12 mouse cellular contexts compared by ENCODE assay signal in the genomic region with DNA sequence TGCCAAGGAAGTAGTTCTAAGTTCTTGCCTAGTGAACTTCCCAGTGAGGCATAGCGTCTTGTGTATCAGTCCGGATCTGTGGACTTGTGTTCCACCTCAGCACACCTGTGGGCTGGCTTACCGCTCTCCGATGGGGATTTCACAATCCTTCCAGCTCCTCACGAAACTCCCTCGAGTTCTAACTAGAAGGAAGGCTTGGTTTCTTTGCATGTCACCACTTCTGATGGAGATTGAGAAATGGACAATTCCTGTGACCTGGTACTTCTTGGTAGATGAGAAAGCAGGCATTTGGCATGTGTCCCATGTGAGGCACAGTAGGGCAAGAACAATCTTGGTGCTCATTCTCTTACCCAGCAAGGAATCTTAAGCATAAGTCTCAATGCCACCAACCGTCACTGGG.
DNase-seq lines count a peak whose midpoint lies in the region; ATAC-seq and TF ChIP-seq lines count a peak whose summit lies in the region.
"Had no signal": no experiment of that assay in that cellular context is flagged by ENCODE, and none has a peak within 500 bp of the region (broad histone marks: within the 10 kb centered on the region; RNA-seq: fewer than 3 reads in every experiment).

No protein-coding gene starts in this region.

- WGBS in lung, postnatal 0 days, result 83% methylated on average over 7 of the region's 7 CpGs
- 96% methylated on average over 7 of the region's 7 CpGs for WGBS in hindbrain, embryonic 16.5 days

- peak; percentile 62 for ATAC-seq in lung, postnatal 0 days
- ATAC-seq in Patski, result peak; percentile 26
- ATAC-seq in hindbrain, embryonic 16.5 days, result no peak

- no peak; the same call in 1 of the 2 replicates for TF ChIP-seq EP300 in lung, postnatal 0 days (IDR thresholded peaks at IDR 0.05)

- no peak for TF ChIP-seq CTCF in lung, postnatal 0 days (IDR thresholded peaks at IDR 0.05)
- no peak for TF ChIP-seq CTCF in Patski (IDR thresholded peaks at IDR 0.05)

- CTCF ChIA-PET in Patski (lab: Charles Lee), result interaction anchor here (0.6 to 2.8 kb wide), 18 partner anchors 8 to 353 kb away, joined by 3 to 22 read pairs (median 4); no protein-coding TSS in a partner anchor

- no peak overlapping the region for H3K27ac ChIP-seq in lung, postnatal 0 days (ENCODE audit: low read length)
- H3K27ac ChIP-seq in hindbrain, embryonic 16.5 days (ENCODE audit: low read depth, low read length), result no peak overlapping the region
- H3K27ac ChIP-seq: embryonic facial prominence, embryonic 12.5 days; forebrain, embryonic 10.5 days; forebrain, embryonic 12.5 days had no signal

- no peaks in the 10 kb centered on the region for H3K4me1 ChIP-seq in lung, postnatal 0 days (ENCODE audit: insufficient read depth, low read depth, low read length)
- H3K4me1 ChIP-seq in hindbrain, embryonic 16.5 days (ENCODE audit: control insufficient read depth, insufficient read depth, low read depth, low read length), result no peaks in the 10 kb centered on the region
- H3K4me1 ChIP-seq: embryonic facial prominence, embryonic 12.5 days; forebrain, embryonic 10.5 days; forebrain, embryonic 12.5 days had no signal

- H3K9me3 ChIP-seq in lung, postnatal 0 days (ENCODE audit: low read length), result no peaks in the 10 kb centered on the region
- no peaks in the 10 kb centered on the region for H3K9me3 ChIP-seq in hindbrain, embryonic 16.5 days (ENCODE audit: control insufficient read depth, low read length)
- H3K9me3 ChIP-seq: embryonic facial prominence, embryonic 12.5 days; forebrain, embryonic 10.5 days; forebrain, embryonic 12.5 days had no signal

- no peak overlapping the region for H3K4me2 ChIP-seq in lung, postnatal 0 days (replicated peaks; ENCODE audit: low read depth, low read length)
- H3K4me2 ChIP-seq in hindbrain, embryonic 16.5 days (ENCODE audit: low read length), result no peak overlapping the region
- H3K4me2 ChIP-seq: embryonic facial prominence, embryonic 12.5 days; forebrain, embryonic 12.5 days had no signal

- in situ Hi-C loops in Patski (cut with MboI; ENCODE audit: low pct_unique_long_range_greater_than_20kb), result loop anchor here (5.0 kb wide), 1 partner anchor 294 kb away; no protein-coding TSS in a partner anchor

- POLR2A ChIA-PET in Patski (lab: Charles Lee), result interaction anchor here (1.1 kb wide), 1 partner anchor 46 kb away, joined by 4 read pairs; no protein-coding TSS in a partner anchor

- H3K27me3 ChIP-seq in lung, postnatal 0 days (replicated peaks; ENCODE audit: insufficient read depth, low read length), result no peaks in the 10 kb centered on the region
- no peaks in the 10 kb centered on the region for H3K27me3 ChIP-seq in Patski
- no peaks in the 10 kb centered on the region for H3K27me3 ChIP-seq in hindbrain, embryonic 16.5 days (replicated peaks; ENCODE audit: control insufficient read depth, insufficient read depth, low read length)
- H3K27me3 ChIP-seq: embryonic facial prominence, embryonic 12.5 days; forebrain, embryonic 12.5 days had no signal

- H3K9ac ChIP-seq in lung, postnatal 0 days (replicated peaks; ENCODE audit: low read depth), result no peak overlapping the region
- H3K9ac ChIP-seq in hindbrain, embryonic 16.5 days (ENCODE audit: low read depth, low read length), result no peak overlapping the region
- H3K9ac ChIP-seq: embryonic facial prominence, embryonic 12.5 days; forebrain, embryonic 12.5 days; forebrain, postnatal 0 days had no signal

- H3K36me3 ChIP-seq in lung, postnatal 0 days (ENCODE audit: insufficient read depth, low read length), result 0 out of 2 replicates have a peak, but pooled peaks cover 11% of the 10 kb centered on the region
- no peaks in the 10 kb centered on the region for H3K36me3 ChIP-seq in hindbrain, embryonic 16.5 days (ENCODE audit: control insufficient read depth, insufficient read depth, low read length)
- H3K36me3 ChIP-seq: forebrain, embryonic 12.5 days had no signal

- H3K4me3 ChIP-seq in lung, postnatal 0 days (ENCODE audit: low read depth, low read length), result no peak overlapping the region
- no peak overlapping the region for H3K4me3 ChIP-seq in hindbrain, embryonic 16.5 days (ENCODE audit: low read length)
- H3K4me3 ChIP-seq: embryonic facial prominence, embryonic 12.5 days; forebrain, embryonic 10.5 days; forebrain, embryonic 12.5 days had no signal

- peak; percentile 52 for DNase-seq in lung, postnatal 0 days (ENCODE audit: low spot score)
- DNase-seq in lung, postnatal 14 days, result no peak
- DNase-seq in Patski (ENCODE audit: low read depth, low spot score), result no peak
- DNase-seq in fat pad, adult 2 months (ENCODE audit: extremely low read depth, low read depth, low spot score), result peak; percentile 39
- DNase-seq in lung, postnatal 25 days (ENCODE audit: low spot score), result peak; percentile 44
- no peak for DNase-seq in gastrocnemius, adult 8-10 months (ENCODE audit: low spot score in 2 of 2)
- no peak for DNase-seq in T-cell, adult 2 months (ENCODE audit: low spot score)

Comparison
In these comparisons a context has a peak if more than half of its experiments do, and no peak if none do; other contexts are left out.
1. DNase-seq: peak in lung, postnatal 0 days (single experiment), fat pad, adult 2 months (single experiment) and lung, postnatal 25 days (single experiment); none in lung, postnatal 14 days (single experiment), Patski (single experiment), gastrocnemius, adult 8-10 months (0 of 2) and T-cell, adult 2 months (single experiment).